11 mouse cellular contexts compared by ENCODE assay signal in the genomic region with DNA sequence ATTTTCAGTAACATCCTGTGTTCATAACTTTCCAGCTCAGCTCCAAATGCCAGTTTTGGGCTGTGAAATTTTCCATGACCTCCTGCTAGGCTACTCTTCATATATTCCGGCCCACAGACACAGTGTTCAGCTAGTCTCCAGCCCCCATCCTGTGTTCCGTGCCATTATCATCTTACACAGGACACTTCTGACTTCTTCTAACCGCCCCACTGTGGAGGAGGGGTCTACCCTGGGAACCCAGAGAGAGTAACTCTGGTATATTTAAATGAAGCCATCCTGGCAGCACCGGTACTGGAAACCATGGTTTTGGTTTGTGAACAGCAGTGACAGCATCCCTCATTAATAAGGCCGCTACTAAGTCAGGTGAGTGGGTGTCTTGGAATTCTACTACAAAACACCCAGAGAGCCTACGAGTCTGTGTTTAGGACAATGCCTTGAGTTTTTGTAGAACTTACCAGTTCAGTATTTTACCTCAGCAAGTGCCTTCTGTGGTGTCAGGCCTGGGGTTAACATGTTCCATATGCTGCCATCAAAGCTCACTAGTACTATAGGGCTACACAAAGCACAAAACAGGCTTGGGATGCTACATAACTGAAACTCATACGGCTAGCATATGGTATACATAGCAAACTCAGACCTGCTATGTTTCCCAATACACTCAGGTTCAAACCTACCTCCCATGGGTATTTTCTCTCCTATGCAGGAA. TPM values are rescaled to one million over a fixed set of nuclear protein-coding genes. Genes with fewer than 3 reads are reported as not detected.
DNase-seq lines count a peak whose midpoint lies in the region; ATAC-seq and TF ChIP-seq lines count a peak whose summit lies in the region.
"Had no signal": no experiment of that assay in that cellular context is flagged by ENCODE, and none has a peak within 500 bp of the region (broad histone marks: within the 10 kb centered on the region; RNA-seq: fewer than 3 reads in every experiment).

No protein-coding gene starts in this region.

- peak; percentile 31; the same call in 1 of the 2 replicates for ATAC-seq in heart, embryonic 11.5 days (replicated peaks; ENCODE audit: insufficient number of reproducible peaks, low FRiP score, low TSS enrichment)
- no peak for ATAC-seq in kidney, embryonic 15.5 days (replicated peaks; ENCODE audit: low FRiP score)
- ATAC-seq in embryonic facial prominence, embryonic 14.5 days (ENCODE audit: low read depth): no peak
- ATAC-seq: intestine, postnatal 0 days had no signal

- no peaks in the 10 kb centered on the region for H3K36me3 ChIP-seq in heart, embryonic 11.5 days (ENCODE audit: control insufficient read depth, insufficient read depth, low read length)
- H3K36me3 ChIP-seq in kidney, embryonic 15.5 days: no peaks in the 10 kb centered on the region
- H3K36me3 ChIP-seq in kidney, adult 2 months (ENCODE audit: control insufficient read depth, insufficient read depth, low read length): no peaks in the 10 kb centered on the region
- H3K36me3 ChIP-seq in embryonic facial prominence, embryonic 14.5 days (ENCODE audit: control insufficient read depth, insufficient read depth, low read length): no peaks in the 10 kb centered on the region
- H3K36me3 ChIP-seq: stomach, embryonic 15.5 days had no signal

- peak overlapping the region; percentile 47; the same call in 1 of the 2 replicates for H3K27ac ChIP-seq in heart, embryonic 11.5 days (ENCODE audit: low read depth, low read length)
- 0 out of 2 replicates have a peak overlapping the region, but pooled peaks have one; percentile 19 for H3K27ac ChIP-seq in kidney, embryonic 15.5 days
- no peak overlapping the region for H3K27ac ChIP-seq in kidney, adult 2 months (ENCODE audit: insufficient read depth, low read depth, low read length)
- H3K27ac ChIP-seq in embryonic facial prominence, embryonic 14.5 days (replicated peaks; ENCODE audit: low read depth, low read length): no peak overlapping the region
- H3K27ac ChIP-seq: liver, embryonic 14.5 days; stomach, embryonic 15.5 days had no signal

- intact Hi-C loops in left cerebral cortex, postnatal 10 days (cut with DNase I): loop anchor here (5.0 kb wide), 1 partner anchor 296 kb away; no protein-coding TSS in a partner anchor

- no peak for DNase-seq in heart, adult 9 months (ENCODE audit: low spot score in 2 of 2)
- DNase-seq in kidney, adult 2 months: no peak
- DNase-seq in embryonic facial prominence, embryonic 14.5 days (ENCODE audit: low spot score): peak; percentile 18
- DNase-seq in mesoderm, embryonic 11.5 days (ENCODE audit: low read depth, low spot score): peak; percentile 39
- no peak for DNase-seq in adrenal gland, postnatal 36 days
- no peak for DNase-seq in left cerebral cortex, postnatal 10 days (ENCODE audit: extremely low spot score in 1 of 2, low spot score in 2 of 2)

- H3K27me3 ChIP-seq in heart, embryonic 11.5 days (ENCODE audit: control insufficient read depth, insufficient read depth, low read length): no peaks in the 10 kb centered on the region
- H3K27me3 ChIP-seq in kidney, embryonic 15.5 days: no peaks in the 10 kb centered on the region
- H3K27me3 ChIP-seq in kidney, adult 2 months (replicated peaks; ENCODE audit: control insufficient read depth, insufficient read depth, low read length): no peaks in the 10 kb centered on the region
- H3K27me3 ChIP-seq in embryonic facial prominence, embryonic 14.5 days (replicated peaks; ENCODE audit: control insufficient read depth, insufficient read depth, low read length): no peaks in the 10 kb centered on the region
- H3K27me3 ChIP-seq: stomach, embryonic 15.5 days had no signal

- no peak for TF ChIP-seq POLR2A in kidney, adult 2 months (IDR thresholded peaks at IDR 0.05; ENCODE audit: low read depth, low read length)

- H3K4me1 ChIP-seq in heart, embryonic 11.5 days (ENCODE audit: control insufficient read depth, insufficient read depth, low read length): peaks cover 18% of the 10 kb centered on the region
- H3K4me1 ChIP-seq in kidney, embryonic 15.5 days: peaks cover 19% of the 10 kb centered on the region
- peaks cover 3% of the 10 kb centered on the region; the same call in 1 of the 2 replicates for H3K4me1 ChIP-seq in kidney, adult 2 months (ENCODE audit: control insufficient read depth, insufficient read depth, low read length)
- H3K4me1 ChIP-seq in embryonic facial prominence, embryonic 14.5 days (ENCODE audit: control insufficient read depth, insufficient read depth, low read length): peaks cover 21% of the 10 kb centered on the region

- 64% methylated on average over 7 of the region's 7 CpGs for WGBS in heart, embryonic 11.5 days (ENCODE audit: insufficient replicate concordance)
- WGBS in kidney, embryonic 15.5 days: 60% methylated on average over 7 of the region's 7 CpGs
- 74% methylated on average over 7 of the region's 7 CpGs for WGBS in kidney, adult 2 months
- WGBS in embryonic facial prominence, embryonic 14.5 days: 39% methylated on average over 7 of the region's 7 CpGs

- H3K9me3 ChIP-seq in heart, embryonic 11.5 days (replicated peaks; ENCODE audit: control insufficient read depth, low read length): no peaks in the 10 kb centered on the region
- H3K9me3 ChIP-seq in kidney, embryonic 15.5 days (replicated peaks): no peaks in the 10 kb centered on the region
- H3K9me3 ChIP-seq in embryonic facial prominence, embryonic 14.5 days (ENCODE audit: control insufficient read depth, low read length): no peaks in the 10 kb centered on the region
- H3K9me3 ChIP-seq: stomach, embryonic 15.5 days had no signal

- TF ChIP-seq CTCF in kidney, adult 2 months (conservative IDR thresholded peaks at IDR 0.05; ENCODE audit: insufficient read depth, insufficient read length, low read depth, low read length): no peak

- no peak overlapping the region for H3K4me2 ChIP-seq in heart, embryonic 11.5 days
- no peak overlapping the region for H3K4me2 ChIP-seq in kidney, embryonic 15.5 days
- H3K4me2 ChIP-seq in embryonic facial prominence, embryonic 14.5 days (ENCODE audit: low read depth, low read length): no peak overlapping the region
- H3K4me2 ChIP-seq: stomach, embryonic 15.5 days had no signal

- H3K4me3 ChIP-seq in heart, embryonic 11.5 days (ENCODE audit: low read depth, low read length): no peak overlapping the region
- H3K4me3 ChIP-seq in kidney, embryonic 15.5 days (replicated peaks): no peak overlapping the region
- H3K4me3 ChIP-seq in kidney, adult 2 months (ENCODE audit: insufficient read depth, low read depth, low read length): no peak overlapping the region
- H3K4me3 ChIP-seq in embryonic facial prominence, embryonic 14.5 days (ENCODE audit: low read depth, low read length): no peak overlapping the region
- H3K4me3 ChIP-seq: stomach, embryonic 15.5 days had no signal

- H3K9ac ChIP-seq in heart, embryonic 11.5 days (ENCODE audit: low read depth, low read length): no peak overlapping the region
- no peak overlapping the region for H3K9ac ChIP-seq in kidney, embryonic 15.5 days
- H3K9ac ChIP-seq in embryonic facial prominence, embryonic 14.5 days (ENCODE audit: low read depth, low read length): no peak overlapping the region
- H3K9ac ChIP-seq: liver, embryonic 14.5 days; stomach, embryonic 15.5 days had no signal

RNA-seq across cellular contexts. Expression of a gene that starts 32.6 kb away (rescaled TPM):
- polyA plus RNA-seq in heart, embryonic 11.5 days (2014; fragmentation: Nextera tagmentation; extraction: Ambion mirVana): 36.1 and 42.8 TPM in 2 replicates
- 41.7 and 46.5 TPM in 2 replicates for polyA plus RNA-seq in kidney, embryonic 15.5 days (2015; fragmentation: Nextera tagmentation; extraction: Ambion mirVana)
- polyA plus RNA-seq in kidney, adult 2 months (2012; rRNA removed): 1.2 and 1.3 TPM in 2 replicates
- 35.0 and 40.0 TPM in 2 replicates for polyA plus RNA-seq in embryonic facial prominence, embryonic 14.5 days (2014; fragmentation: Nextera tagmentation; extraction: Ambion mirVana)
- total RNA-seq in adrenal gland, postnatal 36 days (2021): 1 to 10 TPM; 2.3 to 3.6 TPM
- 10 to 100 TPM; 14.0 to 15.9 TPM for total RNA-seq in left cerebral cortex, postnatal 10 days (2021)

Comparison
In these comparisons a context has a peak if more than half of its experiments do, and no peak if none do; other contexts are left out.
1. H3K27ac ChIP-seq: peak in heart, embryonic 11.5 days (single experiment) and kidney, embryonic 15.5 days (single experiment); none in kidney, adult 2 months (single experiment) and embryonic facial prominence, embryonic 14.5 days (single experiment).
2. RNA of a gene that starts 32.6 kb away (polyA plus RNA-seq): 41.7 to 46.5 TPM in kidney, embryonic 15.5 days, 36.1 to 42.8 TPM in heart, embryonic 11.5 days and 35.0 to 40.0 TPM in embryonic facial prominence, embryonic 14.5 days; 1.2 to 1.3 TPM in kidney, adult 2 months; every median in the first group is over 10 times any median in the second.
3. DNase-seq: peak in embryonic facial prominence, embryonic 14.5 days (single experiment) and mesoderm, embryonic 11.5 days (single experiment); none in heart, adult 9 months (0 of 2), kidney, adult 2 months (single experiment), adrenal gland, postnatal 36 days (0 of 2) and left cerebral cortex, postnatal 10 days (0 of 2).